9 mouse cellular contexts compared by ENCODE assay signal in the genomic region with DNA sequence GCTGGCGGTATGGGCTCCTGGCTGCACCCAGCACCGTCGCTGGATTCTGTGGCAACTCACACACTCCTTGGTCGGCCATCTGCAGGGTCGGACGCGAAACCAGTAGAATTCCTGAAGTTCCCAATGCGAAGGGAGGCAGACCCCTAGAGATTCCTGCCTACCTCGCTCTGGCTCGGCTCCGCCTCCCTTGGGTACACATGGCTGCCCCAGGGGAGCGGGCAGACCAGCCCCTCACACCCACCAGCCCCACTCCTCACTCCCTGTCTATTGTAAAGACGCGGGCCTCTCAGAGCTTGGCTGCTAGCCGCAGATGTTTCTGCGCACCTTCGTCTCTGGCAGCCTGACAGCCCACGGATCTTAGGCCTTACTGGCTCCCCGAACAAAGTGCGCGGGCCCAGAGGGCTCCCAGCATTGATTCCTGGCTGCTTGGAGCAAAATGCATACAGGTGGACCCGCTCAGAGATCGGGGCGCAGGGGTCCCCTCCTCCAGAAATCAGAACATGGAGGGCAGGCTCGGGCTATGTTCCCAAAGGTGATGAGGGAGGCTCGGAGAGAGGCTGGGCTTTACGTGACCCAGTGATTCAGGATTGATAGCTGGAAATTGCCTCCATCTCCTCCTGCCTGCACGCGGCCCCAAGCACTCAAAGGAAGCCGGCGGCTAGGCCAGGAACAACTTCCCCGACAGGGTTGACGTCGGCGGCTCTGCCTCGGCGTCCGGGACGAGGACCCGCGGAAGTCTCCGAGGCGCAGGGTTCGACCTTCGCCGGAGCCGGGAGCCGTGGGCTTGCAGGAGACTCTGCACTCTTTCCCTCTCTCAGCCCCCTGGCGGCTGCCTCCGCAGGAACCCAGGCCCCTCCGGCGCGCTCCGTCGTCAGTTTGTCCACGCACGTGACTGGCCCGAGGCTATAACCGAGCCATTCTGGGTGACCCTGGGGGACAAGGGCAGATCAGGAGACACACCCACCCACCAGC. TPM values are rescaled to one million over a fixed set of nuclear protein-coding genes. Genes with fewer than 3 reads are reported as not detected.
A peak's percentile ranks its signal among the peaks of the same experiment; 100 is the strongest.
DNase-seq lines count a peak whose midpoint lies in the region; ATAC-seq and TF ChIP-seq lines count a peak whose summit lies in the region.
"Had no signal": no experiment of that assay in that cellular context is flagged by ENCODE, and none has a peak within 500 bp of the region (broad histone marks: within the 10 kb centered on the region; RNA-seq: fewer than 3 reads in every experiment).

No protein-coding gene starts in this region.

- peak overlapping the region; percentile 24; the same call in 1 of the 2 replicates for H3K4me3 ChIP-seq in bone marrow macrophage, adult 2 months (ENCODE audit: insufficient read depth, low read length)
- peak overlapping the region; percentile 10; the same call in 1 of the 2 replicates for H3K4me3 ChIP-seq in hindbrain, embryonic 11.5 days (ENCODE audit: low read depth, low read length)
- peak overlapping the region; percentile 20 for H3K4me3 ChIP-seq in midbrain, embryonic 13.5 days (replicated peaks)

- H3K4me1 ChIP-seq in bone marrow macrophage, adult 2 months (ENCODE audit: control insufficient read depth, insufficient read depth, low read length) = no peaks in the 10 kb centered on the region
- peaks cover 16% of the 10 kb centered on the region for H3K4me1 ChIP-seq in hindbrain, embryonic 11.5 days (replicated peaks; ENCODE audit: control insufficient read depth, insufficient read depth, low read length)
- peaks cover 35% of the 10 kb centered on the region for H3K4me1 ChIP-seq in midbrain, embryonic 13.5 days (replicated peaks)

- H3K27ac ChIP-seq in bone marrow macrophage, adult 2 months (ENCODE audit: insufficient read depth, low read depth, low read length) = no peak overlapping the region
- H3K27ac ChIP-seq in hindbrain, embryonic 11.5 days (ENCODE audit: low read depth, low read length) = no peak overlapping the region
- no peak overlapping the region for H3K27ac ChIP-seq in midbrain, embryonic 13.5 days

- no peaks in the 10 kb centered on the region for H3K9me3 ChIP-seq in hindbrain, embryonic 11.5 days (ENCODE audit: control insufficient read depth, low read length)
- H3K9me3 ChIP-seq in midbrain, embryonic 13.5 days = no peaks in the 10 kb centered on the region

- peak overlapping the region; percentile 17; the same call in 1 of the 2 replicates for H3K4me2 ChIP-seq in hindbrain, embryonic 11.5 days (replicated peaks; ENCODE audit: low read depth, low read length)
- peak overlapping the region; percentile 37 for H3K4me2 ChIP-seq in midbrain, embryonic 13.5 days (replicated peaks)

- WGBS in hindbrain, embryonic 11.5 days = 1% methylated on average over 59 of the region's 59 CpGs
- under 1% methylated on average over 59 of the region's 59 CpGs for WGBS in midbrain, embryonic 13.5 days

- no peak for TF ChIP-seq POLR2A in bone marrow macrophage, adult 2 months (IDR thresholded peaks at IDR 0.05; ENCODE audit: borderline replicate concordance, low read depth, low read length)

- intact Hi-C loops in heart, postnatal 36 days (cut with DNase I) = no loop called here

- H3K36me3 ChIP-seq in hindbrain, embryonic 11.5 days (ENCODE audit: control insufficient read depth, insufficient read depth, low read length) = no peaks in the 10 kb centered on the region
- H3K36me3 ChIP-seq in midbrain, embryonic 13.5 days = no peaks in the 10 kb centered on the region

- H3K27me3 ChIP-seq in hindbrain, embryonic 11.5 days (ENCODE audit: control insufficient read depth, insufficient read depth, low read length) = peaks cover 68% of the 10 kb centered on the region
- H3K27me3 ChIP-seq in midbrain, embryonic 13.5 days = peaks cover 92% of the 10 kb centered on the region

- H3K9ac ChIP-seq in hindbrain, embryonic 11.5 days (ENCODE audit: low read depth, low read length) = no peak overlapping the region
- H3K9ac ChIP-seq in midbrain, embryonic 13.5 days (replicated peaks) = no peak overlapping the region; the same call in 1 of the 2 replicates

- DNase-seq in heart, adult 11 months = peak; percentile 80
- no peak for DNase-seq in heart, postnatal 36 days
- DNase-seq in hindbrain, embryonic 11.5 days (ENCODE audit: low spot score) = peak; percentile 71
- DNase-seq in thymus, postnatal 36 days = peak; percentile 52 to 61
- DNase-seq in urinary bladder, adult 2 months (ENCODE audit: low spot score) = no peak
- DNase-seq in T-cell, adult 2 months (ENCODE audit: low spot score) = no peak

- no peak for ATAC-seq in hindbrain, embryonic 11.5 days (ENCODE audit: low FRiP score)
- ATAC-seq in midbrain, embryonic 13.5 days = peak; percentile 25; the same call in 1 of the 2 replicates

- TF ChIP-seq CTCF in bone marrow macrophage, adult 2 months (IDR thresholded peaks at IDR 0.05; ENCODE audit: low read depth, low read length) = no peak

RNA-seq across cellular contexts. Expression of a gene that starts 0.9 kb away (rescaled TPM):
- 1 to 10 TPM in 1 of 2 experiments, under 1 TPM in 1; 0.51 to 2.2 TPM for total RNA-seq in heart, postnatal 36 days (2021)
- not detected in 2 replicates for polyA plus RNA-seq in bone marrow macrophage, adult 2 months (2012; ENCODE audit: insufficient read depth, insufficient read length, missing spikeins)
- 6.4 and 7.4 TPM in 2 replicates for polyA plus RNA-seq in hindbrain, embryonic 11.5 days (2014; fragmentation: Nextera tagmentation; extraction: Ambion mirVana)
- polyA plus RNA-seq in midbrain, embryonic 13.5 days (2015; fragmentation: Nextera tagmentation; extraction: Ambion mirVana) = 0.34 and 0.71 TPM in 2 replicates
- 2.0 and 4.1 TPM in 2 replicates for polyA plus RNA-seq in urinary bladder, adult 2 months (2012; rRNA removed)

RNA-seq across cellular contexts. Expression of a gene that starts 30.9 kb away (rescaled TPM):
- 1 to 10 TPM; 1.2 TPM for total RNA-seq in heart, postnatal 36 days (2021)
- polyA plus RNA-seq in bone marrow macrophage, adult 2 months (2012; ENCODE audit: insufficient read depth, insufficient read length, missing spikeins) = not detected in 2 replicates
- polyA plus RNA-seq in hindbrain, embryonic 11.5 days (2014; fragmentation: Nextera tagmentation; extraction: Ambion mirVana) = 8.9 and 9.5 TPM in 2 replicates
- polyA plus RNA-seq in midbrain, embryonic 13.5 days (2015; fragmentation: Nextera tagmentation; extraction: Ambion mirVana) = 8.2 and 10.5 TPM in 2 replicates
- polyA plus RNA-seq in urinary bladder, adult 2 months (2012; rRNA removed) = 0.55 and 0.59 TPM in 2 replicates
- total RNA-seq: CH12.LX had no signal

RNA-seq across cellular contexts. Expression of a gene that starts 34.9 kb away (rescaled TPM):
- total RNA-seq in heart, postnatal 36 days (2021) = 1 to 10 TPM in 1 of 2 experiments, under 1 TPM in 1; 0.60 to 1.6 TPM
- not detected in 2 replicates for polyA plus RNA-seq in bone marrow macrophage, adult 2 months (2012; ENCODE audit: insufficient read depth, insufficient read length, missing spikeins)
- polyA plus RNA-seq in hindbrain, embryonic 11.5 days (2014; fragmentation: Nextera tagmentation; extraction: Ambion mirVana) = 3.9 and 6.0 TPM in 2 replicates
- polyA plus RNA-seq in midbrain, embryonic 13.5 days (2015; fragmentation: Nextera tagmentation; extraction: Ambion mirVana) = 16.5 and 18.3 TPM in 2 replicates
- polyA plus RNA-seq in urinary bladder, adult 2 months (2012; rRNA removed) = 11.8 and 15.0 TPM in 2 replicates

RNA-seq across cellular contexts. Expression of a gene that starts 38.4 kb away (rescaled TPM):
- 1 to 10 TPM; 3.7 to 3.8 TPM for total RNA-seq in heart, postnatal 36 days (2021)
- polyA plus RNA-seq in bone marrow macrophage, adult 2 months (2012; ENCODE audit: insufficient read depth, insufficient read length, missing spikeins) = 0.60 and 0.83 TPM in 2 replicates
- polyA plus RNA-seq in hindbrain, embryonic 11.5 days (2014; fragmentation: Nextera tagmentation; extraction: Ambion mirVana) = 63.4 and 64.4 TPM in 2 replicates
- 149 and 151 TPM in 2 replicates for polyA plus RNA-seq in midbrain, embryonic 13.5 days (2015; fragmentation: Nextera tagmentation; extraction: Ambion mirVana)
- 44.7 and 46.4 TPM in 2 replicates for polyA plus RNA-seq in urinary bladder, adult 2 months (2012; rRNA removed)

Comparison
In these comparisons a context has a peak if more than half of its experiments do, and no peak if none do; other contexts are left out.
1. DNase-seq: peak in heart, adult 11 months (single experiment), hindbrain, embryonic 11.5 days (single experiment) and thymus, postnatal 36 days (2 of 2); none in heart, postnatal 36 days (0 of 2), urinary bladder, adult 2 months (single experiment) and T-cell, adult 2 months (single experiment).
2. Peak in every context shown above with its lines, with median percentiles within 50 percentile points of each other: H3K4me3 ChIP-seq.